Mouse (Mus musculus) ovary, postnatal 14 days (tissue): ENCODE data around the gene Jag1.

Experiments
- DNase-seq: peaks from one replicate; pipeline ENCODE4 v3.0.0; 2022; ENCODE audit warnings: low spot score

Jag1 gene

GRCm38 (mm10) chr2:137116025-137116674 lies at the start of gene Jag1:
Gene Jag1 (minus strand): TSS chr2:137116644.
- peak; percentile 42 for DNase-seq

- no peak for DNase-seq
Measured at GRCm38 (mm10) chr2:137156018-137156417, 39.6 kb upstream of the Jag1 start.

- DNase-seq, result no peak
Measured at GRCm38 (mm10) chr2:137153825-137154224, 37.4 kb upstream of the Jag1 start.

- DNase-seq, result no peak
Measured at GRCm38 (mm10) chr2:137153172-137153667, 36.8 kb upstream of the Jag1 start.

DNA sequence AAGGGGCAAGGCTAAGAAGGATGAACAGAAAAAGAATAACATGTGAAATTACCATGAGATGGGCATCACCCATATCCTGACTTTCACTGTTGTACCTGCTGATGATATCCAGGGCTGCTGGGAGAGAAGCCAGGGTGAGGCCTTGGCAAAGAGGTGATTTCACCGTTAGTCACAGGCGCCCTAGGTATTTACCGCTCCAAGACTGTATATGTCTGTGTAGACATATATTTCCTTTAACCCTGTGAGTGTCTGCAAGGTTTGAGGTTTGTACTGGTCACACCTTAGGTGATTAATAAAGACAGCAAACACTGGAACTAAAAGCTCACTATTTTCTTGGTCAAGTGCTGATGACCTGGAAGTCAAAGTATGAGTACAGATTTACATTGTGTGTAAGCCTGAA lies 34.5 kb upstream of the Jag1 start:
- DNase-seq, result no peak

- no peak for DNase-seq
Measured at GRCm38 (mm10) chr2:137146938-137147666, 30.7 kb upstream of the Jag1 start.

DNA sequence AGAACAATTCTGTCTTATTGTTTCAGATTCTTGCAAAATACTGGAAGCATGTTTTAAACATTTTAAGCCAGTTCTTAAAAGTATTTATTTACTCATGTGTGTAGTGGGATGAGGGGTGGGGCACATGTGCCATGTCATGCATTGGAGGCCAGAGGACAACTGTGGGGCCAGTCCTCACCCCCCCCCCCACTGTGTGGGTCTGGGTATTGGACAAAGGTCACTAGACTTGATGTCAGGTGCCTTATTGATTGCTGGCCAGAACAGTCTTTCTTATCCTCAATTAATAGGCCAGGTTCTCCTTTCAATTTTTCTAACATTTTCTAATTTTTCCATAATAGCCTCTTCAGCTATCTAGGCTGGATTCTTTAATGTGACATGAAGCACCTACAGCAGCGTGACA lies 21.6 kb upstream of the Jag1 start:
- DNase-seq, result no peak

- DNase-seq, result no peak
Measured at GRCm38 (mm10) chr2:137134035-137134434, 17.6 kb upstream of the Jag1 start.

GRCm38 (mm10) chr2:137124861-137125260 lies 8.4 kb upstream of the Jag1 start:
- DNase-seq, result no peak

DNA sequence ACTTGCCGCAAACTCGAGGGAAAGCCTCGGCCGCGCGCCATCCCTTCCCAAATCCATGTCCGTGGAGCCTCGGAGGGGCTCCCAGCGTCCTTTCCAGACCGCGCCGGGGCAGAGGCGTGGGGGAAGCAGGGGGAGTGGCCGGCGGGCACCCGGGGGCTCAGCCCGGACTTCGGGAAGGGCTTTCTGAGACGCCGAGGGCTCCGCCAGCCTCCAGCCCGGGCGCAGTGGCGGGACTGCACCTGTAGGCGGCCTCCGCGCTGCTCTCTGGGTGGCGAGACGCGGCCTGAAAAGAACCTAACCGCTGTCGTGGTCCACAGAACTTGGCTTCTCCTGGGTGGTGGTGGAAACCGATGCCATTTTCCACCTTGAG lies 862 bp upstream of the Jag1 start:
- DNase-seq, result peak; percentile 89

GRCm38 (mm10) chr2:137116675-137117320 lies 354 bp upstream of the Jag1 start:
- DNase-seq, result peak; percentile 95

DNA sequence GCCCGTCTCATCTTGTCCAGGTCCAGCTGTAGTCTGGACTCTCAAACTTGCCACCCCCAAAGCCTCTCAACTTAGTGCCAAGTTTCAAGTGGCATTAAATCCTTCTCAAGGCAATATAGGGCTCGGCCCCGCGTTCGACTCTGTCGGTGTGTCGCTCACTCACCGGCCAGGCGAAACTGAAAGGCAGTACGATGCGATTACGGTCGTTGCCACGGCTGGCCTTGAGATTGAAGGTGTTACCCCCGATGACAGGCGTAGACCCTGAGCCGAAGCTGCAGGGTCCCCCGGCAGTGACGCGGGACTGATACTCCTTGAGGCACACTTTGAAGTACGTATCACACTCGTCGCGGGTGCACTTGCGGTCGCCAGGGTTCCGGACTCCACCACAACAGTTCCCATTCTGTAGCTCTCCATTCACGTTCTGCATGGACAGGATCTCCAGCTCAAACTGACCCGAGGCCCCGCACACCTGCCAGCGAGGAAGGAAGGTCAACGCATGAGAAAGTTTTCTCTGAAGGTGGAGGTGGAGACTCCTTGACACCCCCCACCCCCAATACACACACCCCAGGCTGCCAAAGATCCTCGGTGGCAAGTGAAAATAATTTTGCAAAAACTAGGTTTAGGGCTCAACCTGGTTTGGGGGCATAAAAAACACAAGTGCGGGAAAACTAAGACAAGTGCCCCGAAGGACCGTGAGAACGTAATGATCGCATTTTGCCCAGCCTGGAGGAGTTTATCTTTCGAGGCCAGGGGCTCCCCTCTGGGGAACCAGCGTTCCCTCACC lies 1.0 kb downstream of the Jag1 start:
- no peak for DNase-seq

GRCm38 (mm10) chr2:137114248-137115096 lies 2.0 kb downstream of the Jag1 start:
- DNase-seq, result peak; percentile 75

DNA sequence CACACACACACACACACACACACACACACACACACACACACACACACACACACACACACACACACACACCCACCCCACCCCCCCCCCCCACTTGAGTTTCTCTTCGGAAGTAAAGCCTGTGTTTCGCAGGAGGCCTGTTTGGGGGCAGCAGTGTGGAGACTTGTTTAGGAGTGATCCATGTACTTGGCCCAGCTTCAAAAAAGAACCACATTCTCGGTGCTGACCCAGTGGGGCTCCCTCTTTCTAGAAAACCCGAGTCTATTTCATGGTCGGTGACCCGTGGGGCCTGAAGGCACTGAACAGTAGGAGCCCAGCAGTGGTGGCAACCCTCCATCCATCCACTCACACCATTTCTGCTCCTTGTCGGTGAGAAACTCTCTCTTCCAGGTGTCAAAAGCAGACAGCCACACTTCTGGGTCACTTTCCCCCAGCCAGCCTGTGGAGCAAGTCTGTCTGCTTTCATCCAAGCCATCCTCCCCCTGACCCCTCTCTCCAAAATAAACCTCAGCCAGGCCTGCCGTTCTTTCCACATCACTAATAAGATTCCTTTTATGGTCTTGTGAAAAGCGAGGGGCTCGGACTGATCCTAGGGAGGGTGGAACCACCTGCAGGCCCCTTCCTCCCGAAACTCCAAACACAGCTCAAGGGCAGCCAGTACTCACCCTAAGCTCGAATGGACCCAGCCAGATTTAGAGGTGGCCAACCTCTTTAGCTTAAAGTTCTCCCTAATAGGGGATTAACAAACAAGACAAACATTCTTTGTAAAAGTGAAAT lies 3.0 kb downstream of the Jag1 start:
- DNase-seq, result peak; percentile 22

DNA sequence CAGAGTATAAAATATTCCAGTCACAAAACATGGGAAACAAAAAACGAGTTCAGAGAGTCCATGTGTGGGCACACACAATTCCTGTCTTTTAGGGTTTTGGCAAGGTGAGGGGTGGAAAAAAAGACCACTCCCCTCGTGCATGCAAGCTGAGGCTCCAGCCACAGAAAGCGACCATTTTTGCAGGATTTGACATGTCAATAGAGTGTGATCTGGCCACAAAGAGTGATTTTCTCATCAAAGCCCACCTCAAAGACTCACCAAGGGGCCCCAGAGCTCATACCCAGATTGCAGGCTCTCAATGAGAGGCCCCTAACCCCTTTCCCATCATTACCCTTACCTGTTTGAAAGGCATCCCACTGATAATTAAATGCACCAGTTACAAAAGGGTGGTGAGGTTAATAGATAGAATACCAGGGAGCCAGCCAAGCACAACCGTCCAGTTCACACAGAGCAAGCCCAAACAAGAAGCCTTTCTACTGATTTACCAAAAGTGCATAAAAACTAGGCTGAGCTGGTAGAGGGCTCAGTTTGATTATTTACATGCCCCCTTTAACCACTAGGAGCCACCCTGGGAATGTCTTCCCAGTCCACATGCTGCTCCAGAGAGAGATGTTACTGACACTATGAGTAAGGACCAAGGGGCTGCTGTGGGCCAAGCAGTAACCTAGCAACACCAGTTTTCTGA lies 6.1 kb downstream of the Jag1 start:
- DNase-seq, result no peak

DNA sequence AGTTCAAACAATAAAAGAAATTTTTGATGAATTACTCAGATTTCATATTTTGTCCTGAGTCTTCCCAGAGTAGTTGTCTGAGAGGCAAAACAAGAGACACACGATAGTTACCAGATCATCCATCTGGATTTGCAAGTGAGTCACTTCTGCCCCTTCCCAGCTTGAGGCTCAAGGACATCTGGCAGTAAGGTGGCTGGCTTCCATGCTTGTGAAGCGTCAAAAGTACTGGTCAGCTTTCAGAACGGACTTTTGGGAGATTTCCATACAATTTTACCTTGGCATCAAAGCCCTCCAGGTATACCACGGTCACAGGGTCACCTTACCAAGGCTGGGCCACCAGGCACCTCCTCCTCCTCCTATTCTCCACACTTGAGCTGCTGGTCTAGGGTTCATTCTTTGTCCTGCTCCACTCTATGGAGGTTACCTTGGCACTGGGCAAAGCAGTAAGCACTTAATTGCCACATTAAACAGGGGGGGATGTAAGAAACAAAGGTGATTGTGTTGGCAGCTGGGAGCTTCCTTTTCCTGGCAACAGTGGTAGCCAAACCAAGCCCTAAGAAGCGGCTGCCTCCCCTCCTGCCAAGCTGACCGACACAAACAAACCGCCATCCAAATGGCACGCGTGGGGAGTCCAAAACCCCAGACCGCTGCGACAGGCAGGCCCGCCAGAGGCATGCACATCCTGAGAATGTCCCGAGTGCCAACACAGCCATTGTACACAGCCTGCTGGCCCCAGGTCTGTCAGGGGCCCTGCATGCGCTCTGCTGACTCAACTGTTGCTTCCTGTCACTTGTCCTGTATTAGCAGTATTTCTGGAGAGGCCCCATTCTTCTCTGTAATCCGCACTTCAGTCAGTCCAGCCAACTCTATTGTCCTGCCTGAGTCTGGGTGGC lies 6.9 kb downstream of the Jag1 start:
- no peak for DNase-seq

- DNase-seq, result no peak
Measured at GRCm38 (mm10) chr2:137107946-137108345, 8.5 kb downstream of the Jag1 start.

GRCm38 (mm10) chr2:137107203-137107602 lies 9.2 kb downstream of the Jag1 start:
- no peak for DNase-seq

GRCm38 (mm10) chr2:137101074-137101473 lies 15.4 kb downstream of the Jag1 start:
- no peak for DNase-seq
